Mouse (Mus musculus) E14TG2a.4 (cell line): Measurements from ENCODE around the gene Atp5s.

Source experiments
- CTCF ChIP-seq: conservative IDR thresholded peaks from 2 replicates; pipeline ENCODE4 v1.5.1; 2014; ENCODE audit warnings: low read length
- NANOG ChIP-seq: IDR thresholded peaks from 2 replicates; pipeline ENCODE4 v1.6.1; 2014; ENCODE audit warnings: borderline replicate concordance, low read length, mixed read lengths
- POU5F1 ChIP-seq: IDR thresholded peaks from 2 replicates; pipeline ENCODE4 v1.6.1; 2014; ENCODE audit warnings: low read length, borderline replicate concordance

GRCm38 (mm10) chr12:69730306-69730705, 5.6 kb downstream of the Atp5s start:
- TF ChIP-seq CTCF: no peak
- no peak for TF ChIP-seq NANOG
- no peak for TF ChIP-seq POU5F1
